Mouse (Mus musculus) left cerebral cortex, adult 8-10 months (tissue): ENCODE results near the gene Dlgap1. TPM values are rescaled to one million over a fixed set of nuclear protein-coding genes. Genes with fewer than 3 reads are reported as not detected.

Experiments
- DNase-seq, 2 experiments: peaks; one replicate each; pipeline ENCODE4 v3.0.0; 2022; ENCODE audit warnings: low spot score in 2 of 2
- total RNA-seq, 4 experiments: library from RNA; stranded (reverse); gene quantifications; 2 replicates each; pipeline ENCODE4 v1.2.4; 2022

Dlgap1 gene
- total RNA-seq, 4 experiments from 2014 or later = 407 to 471 (median 429) TPM

- DNase-seq = no peak
These were observed 643.3 kb downstream of the Dlgap1 start for GRCm38 (mm10) chr17:70612171-70612570.

- DNase-seq = no peak
These were observed 645.0 kb downstream of the Dlgap1 start for GRCm38 (mm10) chr17:70613897-70614296.

- no peak for DNase-seq
These were observed 645.7 kb downstream of the Dlgap1 start for GRCm38 (mm10) chr17:70614407-70615060.

GRCm38 (mm10) chr17:70622493-70622892 lies 653.6 kb downstream of the Dlgap1 start:
- DNase-seq = peak in 1 of 2 experiments; percentile 85

GRCm38 (mm10) chr17:70626396-70626795 lies 657.5 kb downstream of the Dlgap1 start:
- no peak for DNase-seq

- DNase-seq = no peak
These were observed 658.1 kb downstream of the Dlgap1 start for GRCm38 (mm10) chr17:70626925-70627324.

GRCm38 (mm10) chr17:70629653-70630378 lies 660.9 kb downstream of the Dlgap1 start:
- peak in 1 of 2 experiments; percentile 84 for DNase-seq

- DNase-seq = peak; percentile 81 to 86
These were observed 664.5 kb downstream of the Dlgap1 start for GRCm38 (mm10) chr17:70633181-70633944.

- DNase-seq = no peak
These were observed 674.3 kb downstream of the Dlgap1 start for GRCm38 (mm10) chr17:70643211-70643610.

- no peak for DNase-seq
These were observed 677.8 kb downstream of the Dlgap1 start for GRCm38 (mm10) chr17:70646641-70647040.

GRCm38 (mm10) chr17:70661382-70661781 lies 692.5 kb downstream of the Dlgap1 start:
- DNase-seq = no peak

GRCm38 (mm10) chr17:70663992-70664391 lies 695.1 kb downstream of the Dlgap1 start:
- DNase-seq = no peak

- no peak for DNase-seq
These were observed 695.7 kb downstream of the Dlgap1 start for GRCm38 (mm10) chr17:70664484-70665040.

GRCm38 (mm10) chr17:70673985-70674384 lies 705.1 kb downstream of the Dlgap1 start:
- peak in 1 of 2 experiments; percentile 82 for DNase-seq

GRCm38 (mm10) chr17:70676522-70676921 lies 707.6 kb downstream of the Dlgap1 start:
- no peak for DNase-seq

- DNase-seq = peak; percentile 59 to 85
These were observed 714.8 kb downstream of the Dlgap1 start for GRCm38 (mm10) chr17:70683561-70684167.

GRCm38 (mm10) chr17:70690174-70690573 lies 721.3 kb downstream of the Dlgap1 start:
- no peak for DNase-seq

- DNase-seq = no peak
These were observed 721.7 kb downstream of the Dlgap1 start for GRCm38 (mm10) chr17:70690598-70690997.

GRCm38 (mm10) chr17:70706976-70707818 lies 738.3 kb downstream of the Dlgap1 start:
- peak; percentile 65 to 75 for DNase-seq

GRCm38 (mm10) chr17:70707819-70708140 lies 738.9 kb downstream of the Dlgap1 start:
- no peak for DNase-seq
